Mouse (Mus musculus) stomach, embryonic 15.5 days (tissue): ENCODE measurements around the gene Hira. TPM values are rescaled to one million over a fixed set of nuclear protein-coding genes. Genes with fewer than 3 reads are reported as not detected.
"Not testable (repeated sequence)": the region's sequence is repeated elsewhere in the genome, so short reads cannot be mapped to it uniquely, and the experiment has no call there.

ENCODE experiments used
- ATAC-seq: fragments of 200-750 bp; cut with Nextera tagmentation; 2 replicates; pipeline ENCODE4 v1.8.0; 2017; ENCODE audit warnings: low read depth, moderate number of reproducible peaks, moderate TSS enrichment; ENCODE audit not compliant: insufficient read depth, low FRiP score
- H3K27ac ChIP-seq: fragments of 300-500 bp; sonication (generic); 2 replicates; pipeline ENCODE4 v1.5.1; 2015; ENCODE audit warnings: mild to moderate bottlenecking, inconsistent platforms
- H3K27me3 ChIP-seq: fragments of 300-500 bp; sonication (generic); replicated peaks from 2 replicates; pipeline ENCODE4 v1.6.1; 2015; ENCODE audit warnings: inconsistent platforms
- H3K36me3 ChIP-seq: fragments of 300-500 bp; sonication (generic); 2 replicates; pipeline ENCODE4 v1.6.1; 2015; ENCODE audit warnings: inconsistent platforms
- H3K4me1 ChIP-seq: fragments of 300-500 bp; sonication (generic); 2 replicates; pipeline ENCODE4 v1.6.1; 2015; ENCODE audit warnings: inconsistent platforms
- H3K4me2 ChIP-seq: fragments of 300-500 bp; sonication (generic); 2 replicates; pipeline ENCODE4 v1.6.1; 2015; ENCODE audit warnings: mild to moderate bottlenecking, inconsistent platforms
- H3K4me3 ChIP-seq: fragments of 300-500 bp; sonication (generic); replicated peaks from 2 replicates; pipeline ENCODE4 v1.5.1; 2015; ENCODE audit warnings: inconsistent platforms
- H3K9ac ChIP-seq: fragments of 300-500 bp; sonication (generic); 2 replicates; pipeline ENCODE4 v1.6.1; 2015; ENCODE audit warnings: inconsistent platforms
- H3K9me3 ChIP-seq: fragments of 300-500 bp; sonication (generic); 2 replicates; pipeline ENCODE4 v1.6.1; 2016; ENCODE audit warnings: inconsistent platforms
- WGBS: fragments of 180-500 bp; shearing (Covaris S2); methylation state at CpG from one replicate; pipeline ENCODE4 v1.1.7; 2015; 5-methylcytosine and 5-hydroxymethylcytosine counted together
- polyA plus RNA-seq: library from polyadenylated mRNA; unstranded; fragments of >200 nt; fragmentation: Nextera tagmentation; extraction: Ambion mirVana; gene quantifications from 2 replicates; pipeline ENCODE4 v1.2.1, GENCODE M21; 2015

Gene Hira
- polyA plus RNA-seq, 1 experiment from 2014 or later: 13.5 TPM

DNA sequence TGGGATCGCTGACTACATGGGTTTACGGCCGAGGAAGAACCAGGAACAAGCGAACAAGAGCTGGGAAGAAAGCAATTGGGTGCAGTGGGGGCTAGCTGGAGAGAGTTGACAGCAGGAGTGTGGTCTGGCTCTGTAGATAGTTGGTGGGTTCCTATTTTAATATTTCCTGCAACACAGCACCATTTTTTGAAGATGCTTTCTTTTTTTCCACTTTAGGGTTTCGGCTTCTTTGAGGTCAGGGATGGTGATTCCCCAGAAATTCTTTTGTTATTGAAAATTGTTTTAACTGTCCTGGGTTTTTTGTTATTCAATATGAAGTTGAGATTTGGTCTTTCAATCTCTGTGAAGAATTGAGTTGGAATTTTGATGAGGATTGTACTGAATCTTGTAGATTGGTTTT is 110.0 kb downstream of the Hira start:
- Histone ChIP-seq H3K9me3 (no peaks in the 10 kb centered on the region), H3K27ac (no peak overlapping the region), H3K9ac (no peak overlapping the region), H3K27me3 (no peaks in the 10 kb centered on the region), H3K4me2 (no peak overlapping the region), H3K4me1 (no peaks in the 10 kb centered on the region), H3K36me3 (no peaks in the 10 kb centered on the region), H3K4me3 (no peak overlapping the region)
- no peak for ATAC-seq
- WGBS: 89% methylated on average over 5 of the region's 5 CpGs

DNA sequence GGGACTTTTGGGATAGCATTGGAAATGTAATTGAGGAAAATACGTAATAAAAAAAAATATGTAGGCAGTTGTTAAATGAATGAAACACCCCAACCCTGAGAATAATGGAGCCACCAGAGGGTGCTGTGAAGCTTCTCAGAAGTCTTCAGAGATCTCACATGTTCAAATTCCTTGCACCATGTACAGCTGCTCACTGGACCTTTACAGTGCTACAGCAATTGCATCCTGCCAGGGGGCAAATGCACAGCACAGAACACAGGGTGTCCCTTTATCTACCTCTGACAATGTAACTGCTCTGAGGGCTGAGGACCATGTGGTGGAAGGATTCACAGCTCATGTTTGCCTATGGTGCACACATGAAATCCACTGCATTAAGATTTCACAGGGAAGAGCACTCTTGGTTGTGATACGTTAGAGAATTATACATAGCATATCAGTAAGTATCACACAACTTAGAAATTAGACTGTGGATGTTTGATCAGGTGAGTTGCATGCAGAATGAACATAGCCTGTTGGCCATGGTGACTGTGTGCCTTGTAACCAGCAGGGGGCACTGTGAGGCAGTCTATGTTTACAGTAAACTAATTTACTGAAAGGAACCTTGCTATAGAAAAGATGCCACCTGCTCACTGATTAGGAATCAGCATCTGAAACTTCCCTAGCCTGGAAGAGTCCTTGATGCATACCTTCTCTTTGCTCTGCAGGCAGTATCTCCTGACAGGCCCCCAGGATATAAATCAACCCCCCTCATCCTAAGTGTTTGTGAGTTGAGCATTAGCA is 126.0 kb downstream of the Hira start:
- ATAC-seq, H3K36me3 ChIP-seq, H3K9me3 ChIP-seq, H3K9ac ChIP-seq, H3K4me2 ChIP-seq, H3K27me3 ChIP-seq, H3K27ac ChIP-seq, H3K4me1 ChIP-seq, H3K4me3 ChIP-seq: not testable (repeated sequence)
- WGBS: 38% methylated on average over 2 of the region's 2 CpGs

DNA sequence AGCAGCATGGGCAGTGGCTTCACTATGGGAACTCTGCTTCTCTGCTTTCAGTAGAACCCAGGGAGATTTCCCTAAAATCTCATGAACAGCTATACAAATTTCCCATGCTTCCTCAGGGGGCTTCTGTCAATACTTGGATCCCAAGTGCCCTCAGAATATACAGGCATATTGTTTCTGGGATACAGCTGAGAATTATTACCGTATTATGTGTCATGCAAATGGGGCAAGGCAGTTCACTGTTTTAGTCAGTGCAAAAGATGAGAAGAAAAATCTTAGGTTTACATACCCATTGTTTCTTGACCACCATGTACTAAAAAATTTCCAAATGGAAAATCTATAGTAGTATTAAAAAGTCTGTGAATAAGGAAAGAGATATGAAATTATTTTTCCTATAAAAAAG is 126.9 kb downstream of the Hira start:
- H3K27ac ChIP-seq: no peak overlapping the region
- no peak overlapping the region for H3K9ac ChIP-seq
- no peaks in the 10 kb centered on the region for H3K4me1 ChIP-seq
- H3K27me3 ChIP-seq: no peaks in the 10 kb centered on the region
- H3K9me3 ChIP-seq: no peaks in the 10 kb centered on the region
- H3K4me2 ChIP-seq: no peak overlapping the region
- H3K36me3 ChIP-seq: no peaks in the 10 kb centered on the region
- WGBS: 86% methylated on average over 1 of the region's 1 CpGs
- no peak for ATAC-seq
- H3K4me3 ChIP-seq: no peak overlapping the region

DNA sequence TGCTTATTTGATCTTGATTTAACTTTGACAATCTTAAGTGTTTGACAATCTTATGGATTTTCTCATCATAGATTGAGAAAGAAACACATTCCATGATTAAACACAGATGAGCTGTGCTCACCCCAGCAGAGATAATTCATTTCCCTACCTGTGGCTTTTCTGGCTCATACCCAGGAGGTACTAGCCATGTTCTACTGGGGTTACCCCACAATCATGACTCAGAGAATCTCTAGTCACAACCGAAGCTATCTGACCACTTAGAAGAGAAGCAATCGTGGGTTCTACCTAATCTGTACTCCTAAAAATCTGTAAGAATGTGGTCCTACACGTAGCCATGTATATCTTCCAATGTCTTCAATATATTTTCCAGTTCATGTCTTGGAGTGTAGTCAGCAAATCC is 128.5 kb downstream of the Hira start:
- H3K9ac ChIP-seq: no peak overlapping the region
- H3K4me1 ChIP-seq: no peaks in the 10 kb centered on the region
- ATAC-seq: no peak
- H3K36me3 ChIP-seq: no peaks in the 10 kb centered on the region
- no peak overlapping the region for H3K27ac ChIP-seq
- H3K9me3 ChIP-seq: no peaks in the 10 kb centered on the region
- H3K4me3 ChIP-seq: no peak overlapping the region
- H3K27me3 ChIP-seq: no peaks in the 10 kb centered on the region
- 69% methylated on average over 3 of the region's 3 CpGs for WGBS
- H3K4me2 ChIP-seq: no peak overlapping the region

DNA sequence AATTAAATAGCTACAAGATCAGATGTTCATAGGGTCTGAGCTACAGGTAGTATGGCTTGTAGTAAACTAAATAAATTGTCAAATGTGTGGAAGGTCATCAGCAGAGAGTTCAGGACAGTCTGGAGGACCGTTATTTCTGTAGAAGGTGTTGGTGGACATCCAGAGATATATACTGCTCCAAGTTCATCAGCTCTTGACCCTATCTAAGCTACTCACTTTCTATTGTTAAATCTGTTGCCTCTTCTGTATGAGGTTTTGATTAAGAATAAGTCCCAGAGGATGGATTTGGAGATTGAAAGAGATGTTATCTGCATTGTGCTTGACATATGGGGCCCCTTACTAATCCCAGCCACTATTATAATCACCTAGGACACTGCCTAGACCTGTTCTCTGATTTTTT is 129.9 kb downstream of the Hira start:
- Histone ChIP-seq H3K4me2 (no peak overlapping the region), H3K9ac (no peak overlapping the region), H3K36me3 (no peaks in the 10 kb centered on the region), H3K4me3 (no peak overlapping the region), H3K9me3 (no peaks in the 10 kb centered on the region), H3K27me3 (no peaks in the 10 kb centered on the region), H3K4me1 (no peaks in the 10 kb centered on the region), H3K27ac (no peak overlapping the region)
- 85% methylated on average over 1 of the region's 1 CpGs for WGBS
- ATAC-seq: no peak

DNA sequence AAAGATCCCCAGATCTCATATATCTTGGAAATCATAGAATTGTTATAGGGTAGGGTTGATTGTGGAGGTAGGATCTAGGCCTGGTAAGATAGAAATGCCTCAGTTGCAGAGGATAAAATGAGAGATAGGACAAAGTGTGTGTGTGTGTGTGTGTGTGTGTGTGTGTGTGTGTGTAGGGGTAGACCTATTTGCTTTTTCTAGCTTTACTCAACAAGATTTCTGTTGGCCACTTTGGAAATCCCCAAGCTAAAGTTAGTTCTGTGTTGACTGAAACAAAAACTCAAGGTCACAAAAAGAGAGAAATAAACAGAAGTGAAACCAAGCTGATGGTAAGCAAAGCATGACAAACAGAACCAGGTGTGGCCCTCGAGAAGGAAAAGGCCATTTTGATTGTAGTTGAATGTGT is 130.4 kb downstream of the Hira start:
- H3K27me3 ChIP-seq, H3K4me3 ChIP-seq, H3K4me1 ChIP-seq, ATAC-seq, H3K36me3 ChIP-seq, H3K27ac ChIP-seq, H3K9ac ChIP-seq, H3K4me2 ChIP-seq, H3K9me3 ChIP-seq: not testable (repeated sequence)
- WGBS: 52% methylated on average over 1 of the region's 1 CpGs

DNA sequence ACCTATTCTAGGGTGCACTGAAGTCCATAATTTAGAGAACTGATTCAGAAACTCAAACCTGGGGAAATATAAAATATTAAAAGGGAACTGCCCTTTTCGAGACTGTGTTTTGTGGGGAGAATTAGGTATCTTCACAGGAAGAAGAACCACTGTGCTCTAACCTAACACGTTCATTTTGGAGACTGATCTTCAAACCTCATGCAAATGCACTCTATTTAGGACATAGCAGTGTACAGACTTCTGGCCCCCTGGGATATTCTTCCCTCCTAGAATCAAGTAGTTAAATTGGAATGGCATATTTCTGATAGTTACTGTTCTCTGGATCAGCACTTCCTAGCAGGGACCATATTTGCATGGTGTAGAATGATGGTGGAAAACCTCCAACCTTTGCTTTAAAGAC is 133.9 kb downstream of the Hira start:
- Histone ChIP-seq H3K36me3 (no peaks in the 10 kb centered on the region), H3K27ac (no peak overlapping the region), H3K4me2 (no peak overlapping the region), H3K9ac (no peak overlapping the region), H3K9me3 (no peaks in the 10 kb centered on the region), H3K4me3 (no peak overlapping the region), H3K27me3 (no peaks in the 10 kb centered on the region), H3K4me1 (no peaks in the 10 kb centered on the region)
- ATAC-seq: no peak
- WGBS: 70% methylated on average over 2 of the region's 2 CpGs

DNA sequence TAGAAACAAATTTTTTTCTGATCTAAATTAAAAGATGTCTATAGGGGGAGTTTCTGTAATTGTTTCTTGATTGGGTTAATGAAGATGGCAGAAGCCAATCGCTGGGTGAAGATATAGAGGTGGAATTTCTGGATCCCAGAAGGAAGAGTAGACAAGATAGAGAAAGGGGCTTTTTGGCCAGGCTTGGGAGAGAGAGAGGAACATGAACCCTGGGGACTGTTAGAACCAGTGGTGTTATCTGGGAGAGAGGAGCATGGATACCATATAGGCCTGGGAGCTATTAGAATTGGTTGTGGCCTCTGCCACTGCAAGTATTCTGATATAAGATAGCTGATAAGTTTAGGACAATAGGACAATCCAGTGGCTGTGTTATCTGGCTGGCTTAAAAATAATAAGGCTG is 136.7 kb downstream of the Hira start:
- Histone ChIP-seq H3K9me3 (no peaks in the 10 kb centered on the region), H3K36me3 (no peaks in the 10 kb centered on the region), H3K4me3 (no peak overlapping the region), H3K4me2 (no peak overlapping the region), H3K27me3 (no peaks in the 10 kb centered on the region), H3K4me1 (no peaks in the 10 kb centered on the region), H3K9ac (no peak overlapping the region), H3K27ac (no peak overlapping the region)
- 85% methylated on average over 1 of the region's 1 CpGs for WGBS
- no peak for ATAC-seq

DNA sequence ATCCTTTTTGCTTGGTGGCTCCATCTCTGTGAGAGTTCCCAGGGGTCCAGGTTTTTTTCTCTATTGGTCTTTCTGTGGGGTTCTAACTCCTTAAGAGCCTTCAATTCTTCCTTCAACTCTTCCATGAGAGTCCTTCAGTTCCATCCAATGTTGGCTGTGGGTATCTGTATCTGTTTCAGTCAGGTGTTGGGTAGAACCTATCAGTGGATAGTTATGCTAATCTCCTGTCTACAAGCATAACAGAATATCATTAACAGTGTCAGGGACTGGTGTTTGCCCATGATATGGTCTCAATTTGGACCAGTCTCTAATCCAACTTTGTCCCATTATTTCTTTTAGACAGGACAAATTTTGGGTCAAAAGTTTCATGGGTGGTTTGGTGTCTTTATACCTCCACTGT is 137.8 kb downstream of the Hira start:
- Histone ChIP-seq H3K27me3 (no peaks in the 10 kb centered on the region), H3K4me1 (no peaks in the 10 kb centered on the region)

More for the DNA sequence above, 137.8 kb downstream of the Hira start:
- Histone ChIP-seq H3K27ac (no peak overlapping the region), H3K9me3 (no peaks in the 10 kb centered on the region), H3K9ac (no peak overlapping the region), H3K36me3 (no peaks in the 10 kb centered on the region), H3K4me2 (no peak overlapping the region), H3K4me3 (no peak overlapping the region)
- ATAC-seq: no peak

Other genes with a start within 250 kb of the Hira start
- gene Sept5, start 247.1 kb upstream of the Hira start, polyA plus RNA-seq: 21.7 and 22.9 TPM in 2 replicates
- gene Cldn5, start 100.2 kb upstream of the Hira start, polyA plus RNA-seq: 27.0 and 30.9 TPM in 2 replicates
- gene Ufd1, start 65.3 kb upstream of the Hira start, polyA plus RNA-seq: 77.9 and 86.6 TPM in 2 replicates
- 37.5 and 39.6 TPM in 2 replicates for gene Cdc45, start 65.0 kb upstream of the Hira start, polyA plus RNA-seq
- gene 2510002D24Rik, start 40.5 kb upstream of the Hira start, polyA plus RNA-seq: 45.2 and 53.6 TPM in 2 replicates
- not detected in 2 replicates for gene Gm28539, start 40.5 kb upstream of the Hira start, polyA plus RNA-seq
- 97.6 and 105 TPM in 2 replicates for gene Mrpl40, start 175 bp upstream of the Hira start, polyA plus RNA-seq